Comparison of ENCODE assay signal across 16 mouse cellular contexts in genomic region chr5:99422092-99422491, GRCm38 (mm10).
"Had no signal": no experiment of that assay in that cellular context is flagged by ENCODE, and none has a peak within 500 bp of the region (broad histone marks: within the 10 kb centered on the region; RNA-seq: fewer than 3 reads in every experiment).

No protein-coding gene starts in this region.

- H3K4me1 ChIP-seq: midbrain, embryonic 13.5 days; midbrain, embryonic 15.5 days; neural tube, embryonic 12.5 days had no signal

- H3K9ac ChIP-seq: lung, embryonic 15.5 days; midbrain, embryonic 13.5 days; midbrain, embryonic 15.5 days; neural tube, embryonic 12.5 days had no signal

- H3K4me3 ChIP-seq: lung, embryonic 15.5 days; megakaryocyte, embryonic 14.5 days; midbrain, embryonic 13.5 days; midbrain, embryonic 15.5 days; neural tube, embryonic 12.5 days had no signal

- H3K27ac ChIP-seq: lung, embryonic 15.5 days; macrophage; midbrain, embryonic 13.5 days; midbrain, embryonic 15.5 days; neural tube, embryonic 12.5 days had no signal

- H3K9me3 ChIP-seq: lung, embryonic 15.5 days; megakaryocyte, embryonic 14.5 days; midbrain, embryonic 13.5 days; midbrain, embryonic 15.5 days; neural tube, embryonic 12.5 days had no signal

- ATAC-seq: lung, postnatal 0 days; midbrain, embryonic 13.5 days; midbrain, embryonic 15.5 days had no signal

- H3K36me3 ChIP-seq: lung, embryonic 15.5 days; midbrain, embryonic 13.5 days; midbrain, embryonic 15.5 days; neural tube, embryonic 12.5 days had no signal

- H3K27me3 ChIP-seq: lung, embryonic 15.5 days; midbrain, embryonic 15.5 days; neural tube, embryonic 12.5 days had no signal

- DNase-seq: lung, adult 2 months; lung, postnatal 14 days; lung, postnatal 36 days; right cerebral cortex, postnatal 14 days; right cerebral cortex, postnatal 4 days; spleen, adult 18-20 months; thymus, adult 18-20 months; thymus, postnatal 14 days; thymus, postnatal 36 days had no signal

- H3K4me2 ChIP-seq: lung, embryonic 15.5 days; midbrain, embryonic 13.5 days; midbrain, embryonic 15.5 days; neural tube, embryonic 12.5 days had no signal
